Mouse (Mus musculus) gastrocnemius, postnatal 14 days (tissue): ENCODE results near the gene 4933412E24Rik. TPM values are rescaled to one million over a fixed set of nuclear protein-coding genes. Genes with fewer than 3 reads are reported as not detected.

Experiments used
- DNase-seq: peaks from one replicate; pipeline ENCODE4 v3.0.0; 2021; ENCODE audit warnings: mixed read lengths
- intact Hi-C: fragments of 180-260 bp; cut with DNase I; formaldehyde crosslinking; loops from one replicate; pipeline ENCODE4 v1.15.1; 2025; ENCODE audit warnings: low total_unique reads
- long read RNA-seq, 2 experiments: library from polyadenylated mRNA; stranded (forward); transcript quantifications; one replicate each; pipeline ENCODE4 v2.0.0; 2021
- total RNA-seq, 2 experiments: library from RNA; stranded (reverse); gene quantifications; 2 replicates each; pipeline ENCODE4 v1.2.3; 2021

Gene 4933412E24Rik
- not detected for total RNA-seq
- long read RNA-seq, experiment 1, result 0 reads
- long read RNA-seq, experiment 2, result 0 reads

DNA sequence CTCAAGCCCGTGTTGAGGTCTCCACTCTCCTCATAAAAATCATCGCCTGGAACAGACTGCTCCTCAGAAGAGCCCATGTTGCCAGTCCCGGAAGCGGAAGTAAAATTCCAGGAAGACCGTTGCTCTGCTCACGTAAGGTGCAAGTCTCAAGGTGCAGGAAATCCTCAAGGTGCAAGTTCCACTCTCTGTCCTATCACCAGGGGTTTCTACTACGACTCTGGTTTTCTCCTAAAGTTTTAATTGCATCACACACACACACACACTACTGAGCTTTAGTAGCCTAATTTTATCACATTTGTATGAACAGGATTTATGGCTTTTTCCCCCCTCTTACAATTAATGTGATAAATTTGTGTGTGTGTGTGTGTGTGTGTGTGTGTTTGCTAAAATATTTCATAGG is at the start of gene 4933412E24Rik:
4933412E24Rik (minus strand) TSS at position 101 of the 400 bp plus-strand sequence.
- intact Hi-C loops, result no loop called here
- DNase-seq, result no peak

DNA sequence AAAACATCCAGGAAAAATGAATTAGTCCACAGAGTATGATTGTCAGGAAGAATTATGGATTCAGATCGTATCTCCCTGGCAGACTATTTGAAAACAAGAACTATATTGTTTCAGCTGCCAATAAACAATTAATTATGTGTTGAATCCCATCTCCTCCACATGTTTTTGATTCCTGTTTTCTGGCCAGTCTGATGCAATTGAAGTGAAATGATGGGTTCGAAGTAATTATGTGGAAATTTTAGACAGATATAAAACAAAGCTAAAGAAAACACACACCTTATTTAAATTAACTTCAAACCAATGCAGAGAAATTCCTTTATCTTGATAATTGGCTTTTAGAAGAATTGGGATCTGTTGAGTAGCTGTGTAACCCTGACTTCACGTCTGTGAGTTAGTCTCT is 14.3 kb upstream of the 4933412E24Rik start:
- intact Hi-C loops, result no loop called here
- DNase-seq, result no peak

DNA sequence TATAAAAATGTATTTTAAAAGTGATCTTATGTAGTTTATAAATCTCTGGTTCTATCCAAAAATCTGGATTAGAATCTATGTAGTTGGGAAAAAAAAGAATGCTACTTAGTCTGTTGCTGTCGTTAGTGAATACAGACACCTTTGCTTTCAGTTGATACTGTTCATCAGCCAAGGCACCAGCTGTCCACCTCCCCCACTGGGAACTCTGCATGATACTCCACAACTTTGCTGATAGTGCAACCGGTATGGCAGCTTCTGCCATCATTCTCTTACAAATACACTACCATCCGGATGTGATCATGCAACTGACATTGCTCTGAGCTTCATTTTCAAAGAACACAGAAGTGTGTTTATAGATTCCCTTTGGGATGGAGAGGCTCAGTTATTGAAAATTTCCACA is 4.8 kb upstream of the 4933412E24Rik start:
- intact Hi-C loops, result no loop called here
- no peak for DNase-seq

GRCm38 (mm10) chr15:60010199-60010598 is 6.2 kb downstream of the 4933412E24Rik start:
- no peak for DNase-seq
- intact Hi-C loops, result no loop called here

DNA sequence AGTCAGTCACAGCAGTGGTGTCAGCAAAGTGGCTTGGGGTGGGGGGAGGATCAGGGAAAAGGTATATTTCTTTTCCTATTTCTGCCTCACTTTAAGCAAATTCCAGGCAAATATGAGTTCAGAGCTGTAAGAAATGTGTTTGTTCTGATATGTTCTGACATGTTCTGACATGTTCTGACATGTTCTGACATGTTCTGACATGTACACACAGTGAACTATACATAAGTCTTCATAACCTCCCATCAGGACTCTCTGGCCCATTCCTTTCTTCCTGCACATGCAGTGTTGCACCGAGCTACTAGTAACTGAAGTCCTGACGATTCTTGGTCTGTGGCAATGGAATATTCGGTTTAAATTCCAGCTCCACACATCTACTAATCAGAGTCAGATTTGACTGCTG is 6.8 kb downstream of the 4933412E24Rik start:
- DNase-seq, result no peak
- intact Hi-C loops, result no loop called here

GRCm38 (mm10) chr15:59983777-59984176 is 32.6 kb downstream of the 4933412E24Rik start:
- intact Hi-C loops, result no loop called here
- DNase-seq, result no peak

- no peak for DNase-seq
- intact Hi-C loops, result no loop called here
Measured at GRCm38 (mm10) chr15:59975310-59975709, 41.1 kb downstream of the 4933412E24Rik start.

DNA sequence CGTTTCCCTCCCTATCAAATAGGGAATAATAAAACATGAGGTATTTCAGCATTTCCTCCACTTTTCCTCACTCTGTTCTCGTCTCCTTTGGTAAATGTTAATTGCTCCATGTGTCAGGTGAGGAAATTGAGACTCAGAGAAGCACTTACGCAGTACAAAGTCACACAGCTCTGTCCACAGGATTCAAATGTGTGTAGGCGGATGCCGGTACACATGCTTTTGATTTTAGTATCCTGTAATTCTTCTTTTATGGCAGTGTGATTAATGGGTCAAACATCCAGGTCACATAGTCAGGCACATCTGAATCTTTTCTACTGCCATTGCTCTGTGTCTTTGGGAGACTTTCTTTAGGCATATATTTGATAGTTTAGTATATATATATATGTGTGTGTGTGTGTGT is 41.8 kb downstream of the 4933412E24Rik start:
- no peak for DNase-seq
- intact Hi-C loops, result no loop called here

- DNase-seq, result no peak
- intact Hi-C loops, result no loop called here
Measured at GRCm38 (mm10) chr15:59973651-59974519, 42.5 kb downstream of the 4933412E24Rik start.
